ENCODE assay signal across 14 mouse cellular contexts in the genomic region with DNA sequence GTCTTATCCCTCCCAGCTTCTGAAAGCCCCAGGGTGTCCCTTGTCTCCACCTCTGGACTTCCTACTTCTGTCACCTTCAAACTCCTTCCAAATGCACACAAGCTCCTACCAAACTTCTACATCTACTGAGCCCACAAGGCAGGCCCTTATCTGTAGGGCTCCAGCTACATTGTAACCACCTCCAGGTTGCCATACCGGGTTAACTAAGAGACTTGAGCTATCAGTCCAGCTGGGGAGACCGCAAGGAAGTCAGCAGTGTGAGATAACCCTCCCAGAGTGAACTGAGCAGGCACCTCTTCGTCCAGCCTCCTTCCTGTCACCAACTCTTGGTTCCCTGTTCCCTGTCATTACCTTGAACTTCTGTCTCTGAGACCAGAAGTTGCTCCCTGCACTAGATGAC. TPM values are rescaled to one million over a fixed set of nuclear protein-coding genes. Genes with fewer than 3 reads are reported as not detected.
DNase-seq lines count a peak whose midpoint lies in the region; ATAC-seq and TF ChIP-seq lines count a peak whose summit lies in the region.
"Had no signal": no experiment of that assay in that cellular context is flagged by ENCODE, and none has a peak within 500 bp of the region (broad histone marks: within the 10 kb centered on the region; RNA-seq: fewer than 3 reads in every experiment).

No protein-coding gene starts in this region.

- peak; percentile 23; the same call in 1 of the 2 replicates for TF ChIP-seq POLR2A in bone marrow, adult 2 months (IDR thresholded peaks at IDR 0.05; ENCODE audit: borderline replicate concordance, control insufficient read depth, low read depth, low read length)

- 86% methylated on average over 3 of the region's 3 CpGs for WGBS in hindbrain, embryonic 14.5 days
- WGBS in hindbrain, embryonic 12.5 days: 75% methylated on average over 3 of the region's 3 CpGs
- WGBS in bone marrow, adult 2 months: 1% methylated on average over 3 of the region's 3 CpGs

- ATAC-seq in hindbrain, embryonic 14.5 days (ENCODE audit: low FRiP score): no peak
- ATAC-seq in hindbrain, embryonic 12.5 days (ENCODE audit: low FRiP score): no peak
- peak; percentile 46 for ATAC-seq in erythroid progenitor cell, adult 5-6 weeks (replicated peaks; ENCODE audit: low FRiP score, poor library complexity, severe bottlenecking)

- no peak overlapping the region for H3K9ac ChIP-seq in hindbrain, embryonic 14.5 days
- no peak overlapping the region for H3K9ac ChIP-seq in hindbrain, embryonic 12.5 days
- H3K9ac ChIP-seq: embryonic facial prominence, embryonic 12.5 days had no signal

- H3K4me2 ChIP-seq in hindbrain, embryonic 14.5 days (replicated peaks): peak overlapping the region; percentile 81; the same call in 1 of the 2 replicates
- H3K4me2 ChIP-seq in hindbrain, embryonic 12.5 days (replicated peaks): no peak overlapping the region

- peaks cover 30% of the 10 kb centered on the region for H3K4me1 ChIP-seq in hindbrain, embryonic 14.5 days (replicated peaks; ENCODE audit: control insufficient read depth, insufficient read depth, low read length)
- peaks cover 44% of the 10 kb centered on the region for H3K4me1 ChIP-seq in hindbrain, embryonic 12.5 days
- peaks cover 17% of the 10 kb centered on the region for H3K4me1 ChIP-seq in bone marrow, adult 2 months (ENCODE audit: control insufficient read depth, insufficient read depth, low read length)
- H3K4me1 ChIP-seq in megakaryocyte, embryonic 14.5 days: peaks cover 97% of the 10 kb centered on the region

- H3K27me3 ChIP-seq in hindbrain, embryonic 14.5 days (ENCODE audit: control insufficient read depth, insufficient read depth, low read length): no peaks in the 10 kb centered on the region
- peaks cover 20% of the 10 kb centered on the region for H3K27me3 ChIP-seq in hindbrain, embryonic 12.5 days
- no peaks in the 10 kb centered on the region for H3K27me3 ChIP-seq in megakaryocyte, embryonic 14.5 days (replicated peaks)
- H3K27me3 ChIP-seq: embryonic facial prominence, embryonic 12.5 days had no signal

- H3K36me3 ChIP-seq in hindbrain, embryonic 14.5 days (replicated peaks; ENCODE audit: control insufficient read depth, insufficient read depth): no peaks in the 10 kb centered on the region
- no peaks in the 10 kb centered on the region for H3K36me3 ChIP-seq in hindbrain, embryonic 12.5 days
- H3K36me3 ChIP-seq in megakaryocyte, embryonic 14.5 days (replicated peaks; ENCODE audit: low read length): peaks cover 32% of the 10 kb centered on the region
- H3K36me3 ChIP-seq: embryonic facial prominence, embryonic 12.5 days had no signal

- intact Hi-C loops in left cerebral cortex, postnatal 36 days (cut with DNase I): no loop called here

- H3K9me3 ChIP-seq in hindbrain, embryonic 14.5 days (ENCODE audit: control insufficient read depth, low read length): no peaks in the 10 kb centered on the region
- no peaks in the 10 kb centered on the region for H3K9me3 ChIP-seq in hindbrain, embryonic 12.5 days (replicated peaks)
- H3K9me3 ChIP-seq in megakaryocyte, embryonic 14.5 days: no peaks in the 10 kb centered on the region
- H3K9me3 ChIP-seq: embryonic facial prominence, embryonic 12.5 days had no signal

- no peak for DNase-seq in hindbrain, embryonic 14.5 days (ENCODE audit: low spot score)
- no peak for DNase-seq in thymus, adult 18-20 months
- DNase-seq in left cerebral cortex, postnatal 36 days (ENCODE audit: low spot score in 2 of 2): no peak
- DNase-seq in adrenal gland, postnatal 36 days: no peak
- DNase-seq: adrenal gland, postnatal 14 days; gastrocnemius, postnatal 14 days; kidney, postnatal 36 days; lung, postnatal 10 days; thymus, adult 2 months had no signal

- H3K27ac ChIP-seq in hindbrain, embryonic 14.5 days: no peak overlapping the region
- H3K27ac ChIP-seq in hindbrain, embryonic 12.5 days: no peak overlapping the region
- peak overlapping the region; percentile 73 for H3K27ac ChIP-seq in bone marrow, adult 2 months (ENCODE audit: control insufficient read depth, insufficient read depth, low read depth, low read length, poor library complexity)
- H3K27ac ChIP-seq: embryonic facial prominence, embryonic 12.5 days had no signal

- no peak overlapping the region for H3K4me3 ChIP-seq in hindbrain, embryonic 14.5 days (replicated peaks; ENCODE audit: low read length)
- H3K4me3 ChIP-seq in hindbrain, embryonic 12.5 days: no peak overlapping the region
- peak overlapping the region; percentile 96 for H3K4me3 ChIP-seq in bone marrow, adult 2 months (replicated peaks; ENCODE audit: control insufficient read depth, low read depth, low read length)
- H3K4me3 ChIP-seq in megakaryocyte, embryonic 14.5 days (replicated peaks): peak overlapping the region; percentile 96
- H3K4me3 ChIP-seq: embryonic facial prominence, embryonic 12.5 days had no signal

- no peak for TF ChIP-seq CTCF in bone marrow, adult 2 months (IDR thresholded peaks at IDR 0.05; ENCODE audit: control insufficient read depth, insufficient read depth, low read length)

RNA-seq across cellular contexts. Expression of gene Micall2, which starts 2.1 kb away (rescaled TPM):
- 10.6 and 10.7 TPM in 2 replicates for polyA plus RNA-seq in hindbrain, embryonic 14.5 days (2014; fragmentation: Nextera tagmentation; extraction: Ambion mirVana)
- 8.2 and 8.6 TPM in 2 replicates for polyA plus RNA-seq in hindbrain, embryonic 12.5 days (2016; fragmentation: Nextera tagmentation; extraction: Ambion mirVana)
- 20.3 and 28.0 TPM in 2 replicates for polyA plus RNA-seq in bone marrow, adult 2 months (2011; ENCODE audit: insufficient read depth, insufficient read length, low replicate concordance, missing spikeins)
- 42.8 and 81.4 TPM in 2 replicates for total RNA-seq in erythroid progenitor cell, adult 5-6 weeks (2015; ENCODE audit: low replicate concordance)
- 58.5 and 59.2 TPM in 2 replicates for total RNA-seq in erythroid progenitor cell, adult 5-6 weeks (2017; ENCODE audit: low replicate concordance)
- polyA plus RNA-seq in megakaryocyte, embryonic 14.5 days (2012; ENCODE audit: insufficient read depth, low replicate concordance): 54.5 and 69.6 TPM in 2 replicates
- total RNA-seq in left cerebral cortex, postnatal 36 days (2021): 1 to 10 TPM; 1.7 to 3.4 TPM
- 10 to 100 TPM; 10.5 to 11.2 TPM for total RNA-seq in adrenal gland, postnatal 36 days (2021)

RNA-seq across cellular contexts. Expression of gene Ints1, which starts 41.5 kb away (rescaled TPM):
- polyA plus RNA-seq in hindbrain, embryonic 14.5 days (2014; fragmentation: Nextera tagmentation; extraction: Ambion mirVana): 37.2 and 37.6 TPM in 2 replicates
- polyA plus RNA-seq in hindbrain, embryonic 12.5 days (2016; fragmentation: Nextera tagmentation; extraction: Ambion mirVana): 32.8 and 37.7 TPM in 2 replicates
- 63.3 and 108 TPM in 2 replicates for polyA plus RNA-seq in bone marrow, adult 2 months (2011; ENCODE audit: insufficient read depth, insufficient read length, low replicate concordance, missing spikeins)
- total RNA-seq in erythroid progenitor cell, adult 5-6 weeks (2015; ENCODE audit: low replicate concordance): 46.5 and 59.1 TPM in 2 replicates
- 31.3 and 72.7 TPM in 2 replicates for total RNA-seq in erythroid progenitor cell, adult 5-6 weeks (2017; ENCODE audit: low replicate concordance)
- polyA plus RNA-seq in megakaryocyte, embryonic 14.5 days (2012; ENCODE audit: insufficient read depth, low replicate concordance): 42.9 and 56.6 TPM in 2 replicates
- total RNA-seq in left cerebral cortex, postnatal 36 days (2021): 10 to 100 TPM; 95.5 to 96.2 TPM
- 10 to 100 TPM; 51.3 to 54.3 TPM for total RNA-seq in adrenal gland, postnatal 36 days (2021)

RNA-seq across cellular contexts. Expression of gene Mafk, which starts 57.3 kb away (rescaled TPM):
- polyA plus RNA-seq in hindbrain, embryonic 14.5 days (2014; fragmentation: Nextera tagmentation; extraction: Ambion mirVana): 7.1 and 7.8 TPM in 2 replicates
- 11.4 and 12.0 TPM in 2 replicates for polyA plus RNA-seq in hindbrain, embryonic 12.5 days (2016; fragmentation: Nextera tagmentation; extraction: Ambion mirVana)
- polyA plus RNA-seq in bone marrow, adult 2 months (2011; ENCODE audit: insufficient read depth, insufficient read length, low replicate concordance, missing spikeins): 37.3 and 53.2 TPM in 2 replicates
- 36.5 and 36.8 TPM in 2 replicates for total RNA-seq in erythroid progenitor cell, adult 5-6 weeks (2015; ENCODE audit: low replicate concordance)
- 45.3 and 55.7 TPM in 2 replicates for total RNA-seq in erythroid progenitor cell, adult 5-6 weeks (2017; ENCODE audit: low replicate concordance)
- 26.5 and 40.1 TPM in 2 replicates for polyA plus RNA-seq in megakaryocyte, embryonic 14.5 days (2012; ENCODE audit: insufficient read depth, low replicate concordance)
- total RNA-seq in left cerebral cortex, postnatal 36 days (2021): 1 to 10 TPM; 8.2 to 8.8 TPM
- total RNA-seq in adrenal gland, postnatal 36 days (2021): 10 to 100 TPM; 31.2 to 45.8 TPM

Comparison
In these comparisons a context has a peak if more than half of its experiments do, and no peak if none do; other contexts are left out.
1. H3K4me3 ChIP-seq: peak in bone marrow, adult 2 months (single experiment) and megakaryocyte, embryonic 14.5 days (single experiment); none in hindbrain, embryonic 14.5 days (single experiment) and hindbrain, embryonic 12.5 days (single experiment).